Mouse (Mus musculus): ENCODE data around the gene Dnah8. TPM values are rescaled to one million over a fixed set of nuclear protein-coding genes. Genes with fewer than 3 reads are reported as not detected.

The Dnah8 gene
- total RNA-seq, 2 experiments from 2014 or later = 0.35 to 0.97 TPM

DNA sequence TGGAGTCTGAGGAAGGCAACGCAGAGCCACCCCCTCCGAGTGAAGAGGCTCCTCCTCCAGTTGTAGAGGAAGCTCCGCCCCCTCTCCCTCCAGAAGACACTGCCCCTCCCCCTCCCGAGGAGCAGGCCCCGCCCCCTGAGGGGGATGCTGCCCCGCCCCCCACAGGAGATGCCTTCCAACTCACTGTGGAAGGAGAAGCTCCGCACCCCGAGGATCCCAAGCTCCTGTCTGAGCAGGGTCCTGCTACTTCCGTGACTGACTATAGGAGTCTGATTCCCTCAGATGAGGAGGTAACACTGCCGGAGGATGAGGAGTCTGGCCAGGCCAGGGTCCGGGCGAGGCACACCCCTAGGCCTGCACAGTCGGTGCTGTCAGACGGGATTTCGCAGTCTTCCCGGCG is 11.2 kb downstream of the Dnah8 start:
- no peak for DNase-seq (ENCODE audit: extremely low spot score in 1 of 2, low spot score in 2 of 2)
- Histone ChIP-seq H3K4me3 (no peak overlapping the region), H3K27ac (no peak overlapping the region)
- intact Hi-C loops (cut with DNase I) = loop anchor here (10.0 kb wide), 1 partner anchor 149 kb away; no protein-coding TSS in a partner anchor
- no peak for TF ChIP-seq CTCF (IDR thresholded peaks at IDR 0.05)

DNA sequence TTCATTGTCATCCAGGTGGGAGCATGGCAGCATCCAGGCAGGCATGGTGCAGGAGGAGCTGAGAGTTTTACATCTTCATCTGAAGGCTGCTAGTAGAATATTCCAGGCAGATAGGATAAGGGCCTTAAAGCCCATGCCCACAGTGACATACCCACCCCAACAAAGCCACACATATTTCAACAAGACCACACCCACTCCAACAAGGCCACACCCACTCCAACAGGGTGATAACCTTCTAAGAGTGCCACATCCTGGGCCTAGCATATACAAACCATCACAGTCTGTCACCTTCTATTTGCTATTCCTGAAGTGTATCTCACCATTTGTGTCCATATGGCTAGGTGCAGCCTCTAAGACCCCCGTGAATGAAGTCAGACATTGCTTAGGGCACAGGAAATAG is 13.6 kb downstream of the Dnah8 start:
- H3K4me3 ChIP-seq = no peak overlapping the region
- intact Hi-C loops (cut with DNase I) = loop anchor here (10.0 kb wide), 1 partner anchor 147 kb away; no protein-coding TSS in a partner anchor
- no peak for TF ChIP-seq CTCF (IDR thresholded peaks at IDR 0.05)
- no peak overlapping the region for H3K27ac ChIP-seq
- no peak for DNase-seq (ENCODE audit: extremely low spot score in 1 of 2, low spot score in 2 of 2)

DNA sequence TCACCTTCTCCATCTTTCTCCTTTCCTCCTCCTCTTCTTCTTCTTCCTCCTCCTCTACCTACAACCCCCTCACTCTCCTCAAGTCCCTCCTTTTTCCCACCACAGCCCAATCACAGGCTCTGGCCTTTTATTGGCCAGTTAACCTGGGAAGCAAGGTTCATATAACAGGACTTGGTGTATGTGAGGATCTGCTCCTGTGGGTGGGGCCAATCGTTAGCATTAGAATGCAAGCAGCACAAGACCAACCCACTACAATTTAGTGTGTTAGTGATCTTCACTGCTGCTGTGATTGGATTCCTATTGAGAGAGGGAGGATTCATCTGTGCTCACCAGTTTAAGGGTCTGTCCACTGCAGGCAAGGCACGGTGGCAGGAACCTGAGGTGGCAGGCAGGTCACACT is 14.8 kb downstream of the Dnah8 start:
- intact Hi-C loops (cut with DNase I) = loop anchor here (10.0 kb wide), 1 partner anchor 146 kb away; no protein-coding TSS in a partner anchor
- TF ChIP-seq CTCF (IDR thresholded peaks at IDR 0.05) = no peak
- Histone ChIP-seq H3K27ac (no peak overlapping the region), H3K4me3 (no peak overlapping the region)
- no peak for DNase-seq (ENCODE audit: extremely low spot score in 1 of 2, low spot score in 2 of 2)

DNA sequence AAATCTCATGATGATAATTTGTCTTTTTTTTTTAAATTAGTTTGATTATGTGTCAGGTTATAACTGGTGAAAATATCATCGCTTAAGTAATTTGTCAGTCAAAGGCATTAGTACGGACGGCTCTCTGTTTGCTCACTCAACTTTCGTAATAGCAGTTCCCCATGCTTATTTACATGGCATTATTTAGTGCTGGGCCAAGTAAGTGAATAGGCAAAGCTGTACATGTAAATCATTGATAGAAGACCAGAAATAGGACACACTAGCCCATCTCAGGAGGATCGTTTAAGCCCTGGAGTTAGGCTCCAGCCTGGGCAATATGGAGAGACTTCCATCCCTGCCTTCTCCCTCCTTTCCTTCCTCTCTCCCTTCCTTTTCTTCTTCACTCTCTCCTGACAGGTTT is 16.7 kb downstream of the Dnah8 start:
- H3K4me3 ChIP-seq = no peak overlapping the region
- DNase-seq (ENCODE audit: extremely low spot score in 1 of 2, low spot score in 2 of 2) = no peak
- intact Hi-C loops (cut with DNase I) = no loop called here
- H3K27ac ChIP-seq = no peak overlapping the region
- TF ChIP-seq CTCF (IDR thresholded peaks at IDR 0.05) = no peak

DNA sequence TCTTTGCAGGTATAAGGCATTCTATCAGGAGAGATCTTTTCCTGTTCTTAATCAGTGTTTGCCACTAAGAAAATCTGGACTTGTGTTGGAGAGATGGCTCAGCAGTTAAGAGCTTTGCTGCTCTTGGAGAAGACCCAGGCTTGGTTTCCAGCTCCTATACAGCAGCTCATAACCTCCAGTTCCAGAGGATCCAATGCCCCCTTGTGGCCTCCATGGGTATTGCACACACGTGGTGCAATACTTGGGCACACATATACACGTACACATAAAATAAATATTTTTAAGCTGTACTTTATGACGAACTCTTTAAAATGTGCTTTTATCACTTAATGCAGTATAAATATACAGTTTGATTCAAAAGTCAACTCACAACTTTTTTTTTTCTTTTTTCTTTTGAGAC is 24.6 kb downstream of the Dnah8 start:
- H3K27ac ChIP-seq = no peak overlapping the region
- TF ChIP-seq CTCF (IDR thresholded peaks at IDR 0.05) = peak; percentile 30
- no peak for DNase-seq (ENCODE audit: extremely low spot score in 1 of 2, low spot score in 2 of 2)
- intact Hi-C loops (cut with DNase I) = no loop called here
- no peak overlapping the region for H3K4me3 ChIP-seq

DNA sequence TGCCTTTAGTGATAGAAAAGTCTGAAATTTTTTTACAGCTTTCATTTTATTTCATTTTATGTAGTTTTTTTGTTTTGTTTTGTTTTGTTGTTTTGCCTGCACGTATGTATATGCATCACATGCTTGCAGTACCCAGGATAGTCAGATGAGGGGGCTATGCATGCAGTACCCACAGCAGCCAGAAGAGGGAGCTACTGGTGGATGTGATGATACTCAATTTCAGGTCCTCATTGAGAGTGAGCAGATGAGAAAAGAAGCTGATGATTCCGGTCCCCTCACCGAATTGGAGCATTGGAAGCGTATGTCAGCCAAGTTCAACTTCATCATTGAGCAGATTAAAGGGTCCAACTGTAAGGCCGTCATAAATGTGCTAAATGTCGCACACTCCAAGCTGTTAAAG is 28.9 kb downstream of the Dnah8 start:
- no peak for DNase-seq (ENCODE audit: extremely low spot score in 1 of 2, low spot score in 2 of 2)
- Histone ChIP-seq H3K4me3 (no peak overlapping the region), H3K27ac (no peak overlapping the region)
- TF ChIP-seq CTCF (IDR thresholded peaks at IDR 0.05) = peak; percentile 39
- intact Hi-C loops (cut with DNase I) = no loop called here

DNA sequence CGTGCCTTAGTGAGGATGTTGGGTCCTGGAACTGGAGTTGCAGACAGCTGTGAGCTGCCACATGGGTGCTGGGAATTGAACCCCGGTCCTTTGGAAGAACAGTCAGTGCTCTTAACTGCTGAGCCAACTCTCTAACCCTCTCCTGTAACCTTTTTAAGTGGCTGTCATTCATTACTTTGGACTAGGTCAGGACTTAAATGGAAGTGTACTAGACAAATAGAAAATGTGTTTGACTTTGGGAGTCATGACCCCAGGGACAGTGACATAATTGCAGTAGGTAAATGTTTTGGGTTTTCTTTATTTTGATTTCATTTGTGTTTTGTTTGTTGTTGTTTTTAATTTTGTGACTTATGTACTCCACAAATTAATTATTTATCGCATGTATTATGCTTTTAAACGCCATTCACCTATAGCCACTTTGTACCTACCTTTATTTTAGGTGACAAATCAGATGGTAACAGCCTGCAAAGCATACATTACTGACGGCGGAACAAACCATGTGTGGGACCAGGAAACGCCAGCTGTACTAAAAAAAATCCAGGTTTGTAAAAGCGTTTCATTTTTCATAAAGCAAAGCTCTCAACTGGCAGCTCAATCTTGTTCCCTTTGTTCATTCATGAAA is 33.5 kb downstream of the Dnah8 start:
- H3K27ac ChIP-seq = peak overlapping the region; percentile 37; the same call in 1 of the 2 replicates
- no peak for TF ChIP-seq CTCF (IDR thresholded peaks at IDR 0.05)
- intact Hi-C loops (cut with DNase I) = no loop called here
- H3K4me3 ChIP-seq = peak overlapping the region; percentile 25
- no peak for DNase-seq (ENCODE audit: extremely low spot score in 1 of 2, low spot score in 2 of 2)

DNA sequence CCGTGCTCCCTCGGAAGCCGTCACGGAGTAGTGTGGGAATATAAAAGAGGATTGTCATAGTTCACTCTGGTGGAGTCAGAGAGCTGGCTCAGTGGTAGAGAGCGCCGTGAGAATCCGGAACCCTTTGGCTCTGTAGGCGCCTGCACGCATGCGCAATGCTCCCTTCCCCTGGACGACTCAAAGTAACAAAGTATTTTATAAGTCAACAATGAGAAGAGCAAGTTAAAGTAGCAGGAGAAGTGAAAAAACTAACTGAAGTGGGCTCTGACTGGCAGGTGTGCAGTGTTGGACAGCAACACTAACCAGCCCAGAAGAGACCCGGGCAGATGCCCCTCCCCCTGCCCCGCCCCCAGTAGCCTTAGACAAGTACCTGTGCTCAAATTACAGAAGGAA is 34.0 kb downstream of the Dnah8 start:
- intact Hi-C loops (cut with DNase I) = no loop called here
- DNase-seq (ENCODE audit: extremely low spot score in 1 of 2, low spot score in 2 of 2) = peak; percentile 74
- peak overlapping the region; percentile 25 for H3K4me3 ChIP-seq
- TF ChIP-seq CTCF (IDR thresholded peaks at IDR 0.05) = no peak
- H3K27ac ChIP-seq = peak overlapping the region; percentile 37; the same call in 1 of the 2 replicates

DNA sequence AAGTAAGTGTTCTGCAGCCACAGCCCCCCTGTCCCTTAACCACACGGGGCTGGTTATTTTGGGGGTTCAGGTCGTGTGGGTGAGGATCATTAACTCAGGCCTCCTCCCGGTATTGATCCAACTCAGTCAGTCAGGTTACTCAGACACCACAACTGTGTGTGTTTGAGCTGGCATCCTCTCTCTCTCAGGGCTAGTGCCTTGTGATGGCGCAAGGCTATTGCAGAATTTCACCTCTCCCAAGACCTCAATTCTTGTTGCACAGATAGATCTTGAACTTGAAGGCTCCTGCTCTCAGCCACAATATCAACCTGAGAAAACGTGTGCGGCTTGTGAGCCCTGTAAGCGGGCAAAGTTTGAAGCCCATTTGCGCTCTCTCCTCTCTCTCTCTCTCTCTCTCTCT is 38.0 kb downstream of the Dnah8 start:
- no peak for TF ChIP-seq CTCF (IDR thresholded peaks at IDR 0.05)
- intact Hi-C loops (cut with DNase I) = no loop called here
- DNase-seq (ENCODE audit: extremely low spot score in 1 of 2, low spot score in 2 of 2) = no peak
- H3K27ac ChIP-seq = no peak overlapping the region
- no peak overlapping the region for H3K4me3 ChIP-seq

DNA sequence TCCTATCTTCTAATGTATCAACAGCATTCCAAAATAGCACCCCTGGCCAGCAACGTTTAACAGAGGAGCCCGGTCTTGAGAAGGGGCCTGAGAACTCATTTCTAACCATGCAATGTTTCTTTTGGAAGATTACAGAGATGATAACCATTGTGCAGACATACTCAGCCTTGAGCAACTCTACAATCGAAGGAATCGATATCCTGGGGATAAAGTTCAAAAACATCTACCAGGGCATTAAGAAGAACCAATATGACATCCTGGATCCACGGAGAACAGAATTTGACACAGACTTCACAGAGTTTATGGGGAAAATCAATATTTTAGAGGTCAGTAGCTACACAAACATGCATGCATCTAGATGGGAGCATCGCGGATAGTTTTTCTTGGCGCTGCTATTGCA is 39.0 kb downstream of the Dnah8 start:
- intact Hi-C loops (cut with DNase I) = no loop called here
- TF ChIP-seq CTCF (IDR thresholded peaks at IDR 0.05) = no peak
- H3K4me3 ChIP-seq = no peak overlapping the region
- H3K27ac ChIP-seq = no peak overlapping the region
- DNase-seq (ENCODE audit: extremely low spot score in 1 of 2, low spot score in 2 of 2) = no peak

DNA sequence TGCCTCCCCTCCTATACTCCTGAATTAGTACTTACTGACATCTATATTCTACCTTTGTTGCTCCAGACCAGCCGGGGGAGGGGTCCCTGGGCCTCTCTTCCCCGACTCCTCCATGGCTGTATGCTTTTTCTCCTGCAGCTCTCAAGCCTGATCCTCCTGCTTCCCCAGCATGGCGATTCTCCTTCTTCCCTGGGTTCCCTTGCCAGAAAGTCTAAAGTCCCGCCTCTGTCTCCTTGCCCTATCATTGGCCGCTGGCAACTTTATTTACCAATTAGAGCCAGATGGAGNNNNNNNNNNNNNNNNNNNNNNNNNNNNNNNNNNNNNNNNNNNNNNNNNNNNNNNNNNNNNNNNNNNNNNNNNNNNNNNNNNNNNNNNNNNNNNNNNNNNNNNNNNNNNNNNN is 40.7 kb downstream of the Dnah8 start:
- DNase-seq (ENCODE audit: extremely low spot score in 1 of 2, low spot score in 2 of 2) = no peak
- Histone ChIP-seq H3K4me3 (no peak overlapping the region), H3K27ac (no peak overlapping the region)
- intact Hi-C loops (cut with DNase I) = no loop called here
- no peak for TF ChIP-seq CTCF (IDR thresholded peaks at IDR 0.05)

DNA sequence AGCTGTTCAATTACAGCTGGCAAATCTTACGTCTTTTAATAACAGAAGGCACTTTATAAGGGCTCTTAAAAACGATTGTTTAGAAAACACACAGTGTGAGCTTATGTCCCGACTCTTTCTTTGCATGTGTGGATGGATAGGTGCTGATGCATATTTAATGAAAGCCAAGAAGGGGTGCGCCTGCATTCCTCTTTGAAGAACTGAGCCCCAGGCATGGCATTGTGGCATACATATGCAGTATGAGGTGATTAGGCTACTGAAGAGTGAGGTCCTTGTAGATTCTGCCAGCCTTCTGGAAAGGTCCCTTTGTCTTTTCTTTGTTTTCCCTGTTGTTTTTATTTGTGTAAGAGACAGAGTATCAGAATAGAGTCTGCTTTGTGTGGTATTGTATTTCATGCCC is 48.4 kb downstream of the Dnah8 start:
- no peak overlapping the region for H3K4me3 ChIP-seq
- H3K27ac ChIP-seq = no peak overlapping the region
- no peak for DNase-seq (ENCODE audit: extremely low spot score in 1 of 2, low spot score in 2 of 2)
- TF ChIP-seq CTCF (IDR thresholded peaks at IDR 0.05) = no peak
- intact Hi-C loops (cut with DNase I) = no loop called here

DNA sequence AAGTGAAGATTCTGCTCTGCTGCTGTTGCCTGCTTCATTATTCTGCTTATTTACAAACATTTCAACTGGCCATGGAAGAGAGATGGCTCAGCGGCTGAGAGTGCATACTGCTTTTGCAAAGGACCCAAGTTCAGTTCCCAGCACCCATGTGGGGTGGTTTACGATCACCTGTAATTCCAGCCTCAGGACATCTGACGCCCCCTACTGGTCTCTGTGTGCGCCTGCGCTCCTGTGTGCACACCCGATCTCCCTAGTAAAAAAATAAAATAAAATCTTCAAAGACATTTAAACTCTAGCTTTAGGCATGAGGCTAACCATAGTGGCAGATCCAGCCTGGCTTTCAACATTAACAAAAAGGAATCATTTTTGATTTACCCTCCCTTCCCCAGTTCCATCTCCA is 48.9 kb downstream of the Dnah8 start:
- DNase-seq (ENCODE audit: extremely low spot score in 1 of 2, low spot score in 2 of 2) = no peak
- Histone ChIP-seq H3K27ac (no peak overlapping the region), H3K4me3 (no peak overlapping the region)
- intact Hi-C loops (cut with DNase I) = no loop called here
- TF ChIP-seq CTCF (IDR thresholded peaks at IDR 0.05) = peak; percentile 21

Data from left cerebral cortex, adult 2 months (tissue).